ENCODE assay signal across 32 mouse cellular contexts in genomic region chr5:104339009-104339408, GRCm38 (mm10). TPM values are rescaled to one million over a fixed set of nuclear protein-coding genes. Genes with fewer than 3 reads are reported as not detected.
"Had no signal": no experiment of that assay in that cellular context is flagged by ENCODE, and none has a peak within 500 bp of the region (broad histone marks: within the 10 kb centered on the region; RNA-seq: fewer than 3 reads in every experiment).

No protein-coding gene starts in this region.

- H3K4me2 ChIP-seq: limb, embryonic 15.5 days; liver, embryonic 11.5 days had no signal

- H3K9me3 ChIP-seq: limb, embryonic 12.5 days; limb, embryonic 15.5 days; midbrain, embryonic 13.5 days had no signal

- H3K36me3 ChIP-seq: limb, embryonic 12.5 days; limb, embryonic 15.5 days; midbrain, embryonic 13.5 days had no signal

- H3K27me3 ChIP-seq: limb, embryonic 15.5 days; midbrain, embryonic 13.5 days had no signal

- H3K4me3 ChIP-seq: limb, embryonic 12.5 days; limb, embryonic 15.5 days; midbrain, embryonic 13.5 days had no signal

- ATAC-seq: intestine, postnatal 0 days; liver, postnatal 0 days; lung, postnatal 0 days had no signal

- DNase-seq: kidney, adult 2 months; kidney, postnatal 25 days; layer of hippocampus, adult 9-11 months; left cerebral cortex, postnatal 4 days; liver, postnatal 0 days; lung, embryonic 14.5 days; thymus, adult 18-20 months; thymus, postnatal 14 days; thymus, postnatal 4 days had no signal

- H3K9ac ChIP-seq: limb, embryonic 12.5 days; limb, embryonic 15.5 days; liver, embryonic 14.5 days; liver, postnatal 0 days; lung, embryonic 14.5 days; midbrain, embryonic 13.5 days had no signal

- H3K4me1 ChIP-seq: limb, embryonic 12.5 days had no signal

- H3K27ac ChIP-seq: kidney, postnatal 0 days; layer of hippocampus, adult 2 months; left cerebral cortex, adult 2 months; limb, embryonic 12.5 days; limb, embryonic 15.5 days; liver, embryonic 14.5 days; macrophage; midbrain, embryonic 13.5 days had no signal

RNA-seq across cellular contexts. Expression of gene Mepe, which starts 13.9 kb away (rescaled TPM):
- total RNA-seq: layer of hippocampus, adult 2 months; layer of hippocampus, postnatal 25 days; left cerebral cortex, adult 2 months; left cerebral cortex, postnatal 14 days; left cerebral cortex, postnatal 4 days; megakaryocyte, adult 5-6 weeks; midbrain, postnatal 0 days had no signal
- polyA plus RNA-seq: intestine, postnatal 0 days; kidney, adult 2 months; kidney, embryonic 14.5 days; kidney, postnatal 0 days; large intestine, adult 2 months; limb, embryonic 12.5 days; liver, embryonic 11.5 days; liver, embryonic 14.5 days; liver, postnatal 0 days; lung, embryonic 14.5 days; lung, postnatal 0 days; macrophage; midbrain, embryonic 13.5 days; midbrain, postnatal 0 days; neural tube, embryonic 11.5 days; neural tube, embryonic 14.5 days; small intestine, adult 2 months; spleen, adult 2 months; stomach, embryonic 16.5 days; testis, adult 2 months had no signal

RNA-seq across cellular contexts. Expression of gene Ibsp, which starts 40.0 kb away (rescaled TPM):
- polyA plus RNA-seq: intestine, postnatal 0 days; kidney, adult 2 months; kidney, embryonic 14.5 days; kidney, postnatal 0 days; limb, embryonic 12.5 days; liver, embryonic 11.5 days; liver, postnatal 0 days; macrophage; neural tube, embryonic 11.5 days; small intestine, adult 2 months; spleen, adult 2 months had no signal
